Mouse (Mus musculus) ES-Bruce4 (cell line): ENCODE data around the gene Nelfb. TPM values are rescaled to one million over a fixed set of nuclear protein-coding genes. Genes with fewer than 3 reads are reported as not detected.

ENCODE experiments used
- H3K27ac ChIP-seq: 2 replicates; pipeline ENCODE4 v1.5.1; 2012; ENCODE audit warnings: low read length, inconsistent platforms; ENCODE audit not compliant: insufficient read depth
- H3K27me3 ChIP-seq: 2 replicates; pipeline ENCODE4 v1.6.1; 2012; ENCODE audit warnings: mild to moderate bottlenecking, low read length, inconsistent platforms; ENCODE audit not compliant: control insufficient read depth, poor library complexity, insufficient read depth, severe bottlenecking
- H3K36me3 ChIP-seq: 2 replicates; pipeline ENCODE4 v1.6.1; 2012; ENCODE audit warnings: inconsistent platforms, mild to moderate bottlenecking, low read length, moderate library complexity; ENCODE audit not compliant: control insufficient read depth, poor library complexity, insufficient read depth, severe bottlenecking
- H3K4me1 ChIP-seq: one replicate; pipeline ENCODE4 v1.8.1; 2011; ENCODE audit warnings: low read length; ENCODE audit not compliant: control insufficient read depth, insufficient read depth
- H3K4me3 ChIP-seq: 2 replicates; pipeline ENCODE4 v1.5.1; 2011; ENCODE audit warnings: low read depth, mild to moderate bottlenecking, low read length
- H3K9ac ChIP-seq: 2 replicates; pipeline ENCODE4 v1.6.1; 2012; ENCODE audit warnings: low read depth, mild to moderate bottlenecking, inconsistent platforms; ENCODE audit not compliant: poor library complexity, severe bottlenecking
- H3K9me3 ChIP-seq: replicated peaks from 2 replicates; pipeline ENCODE4 v1.6.1; 2012; ENCODE audit warnings: mild to moderate bottlenecking, low read length, inconsistent platforms; ENCODE audit not compliant: control insufficient read depth, poor library complexity, insufficient read depth, severe bottlenecking
- CTCF ChIP-seq: IDR thresholded peaks from one replicate; pipeline ENCODE4 v1.8.1; 2011; ENCODE audit warnings: low read depth, low read length
- EP300 ChIP-seq: IDR thresholded peaks from 2 replicates; pipeline ENCODE4 v1.6.1; 2011; ENCODE audit warnings: low read depth, low read length; ENCODE audit not compliant: insufficient read depth
- POLR2A ChIP-seq: IDR thresholded peaks from one replicate; pipeline ENCODE4 v1.8.1; 2011; ENCODE audit warnings: low read length; ENCODE audit not compliant: insufficient read depth
- polyA plus RNA-seq: library from polyadenylated mRNA; stranded (reverse); fragments of >200 nt; gene quantifications from 2 replicates; pipeline ENCODE4 v1.2.4, GENCODE M21; 2011; ENCODE audit warnings: low read depth; ENCODE audit not compliant: missing spikeins, insufficient read depth, insufficient read length

Gene Nelfb
- polyA plus RNA-seq, 1 experiment = 41.0 TPM

GRCm38 (mm10) chr2:25177685-25178084 lies 33.6 kb downstream of the Nelfb start:
- Histone ChIP-seq H3K36me3 (no peaks in the 10 kb centered on the region), H3K4me1 (peaks cover 2% of the 10 kb centered on the region), H3K27ac (no peak overlapping the region), H3K9ac (no peak overlapping the region), H3K9me3 (no peaks in the 10 kb centered on the region), H3K27me3 (no peaks in the 10 kb centered on the region), H3K4me3 (no peak overlapping the region)
- TF ChIP-seq POLR2A (no peak), EP300 (no peak), CTCF (no peak)

GRCm38 (mm10) chr2:25177076-25177475 lies 34.2 kb downstream of the Nelfb start:
- Histone ChIP-seq H3K4me1 (no peaks in the 10 kb centered on the region), H3K36me3 (no peaks in the 10 kb centered on the region), H3K27ac (no peak overlapping the region), H3K9ac (no peak overlapping the region), H3K4me3 (no peak overlapping the region), H3K27me3 (no peaks in the 10 kb centered on the region), H3K9me3 (no peaks in the 10 kb centered on the region)
- TF ChIP-seq POLR2A = no peak
- no peak for TF ChIP-seq CTCF
- TF ChIP-seq EP300 = no peak

- H3K4me3 ChIP-seq = no peak overlapping the region
- TF ChIP-seq EP300 (no peak), POLR2A (no peak), CTCF (no peak)
- no peak overlapping the region for H3K9ac ChIP-seq
- H3K36me3 ChIP-seq = no peaks in the 10 kb centered on the region
- H3K27ac ChIP-seq = no peak overlapping the region
- no peaks in the 10 kb centered on the region for H3K4me1 ChIP-seq
- H3K27me3 ChIP-seq = no peaks in the 10 kb centered on the region
- H3K9me3 ChIP-seq = no peaks in the 10 kb centered on the region
These were observed 34.7 kb downstream of the Nelfb start for GRCm38 (mm10) chr2:25176573-25176972.

- H3K36me3 ChIP-seq = no peaks in the 10 kb centered on the region
- H3K4me1 ChIP-seq = no peaks in the 10 kb centered on the region
- TF ChIP-seq EP300 = no peak
- no peak for TF ChIP-seq POLR2A
- TF ChIP-seq CTCF = no peak
- no peaks in the 10 kb centered on the region for H3K9me3 ChIP-seq
- no peak overlapping the region for H3K27ac ChIP-seq
- no peak overlapping the region for H3K9ac ChIP-seq
- H3K4me3 ChIP-seq = no peak overlapping the region
- no peaks in the 10 kb centered on the region for H3K27me3 ChIP-seq
These were observed 35.6 kb downstream of the Nelfb start for GRCm38 (mm10) chr2:25175690-25176078.

GRCm38 (mm10) chr2:25174866-25175689 lies 36.2 kb downstream of the Nelfb start:
- no peaks in the 10 kb centered on the region for H3K9me3 ChIP-seq
- H3K4me1 ChIP-seq = no peaks in the 10 kb centered on the region
- H3K4me3 ChIP-seq = no peak overlapping the region
- no peak overlapping the region for H3K9ac ChIP-seq
- H3K27ac ChIP-seq = no peak overlapping the region
- TF ChIP-seq CTCF (no peak), EP300 (no peak), POLR2A (no peak)
- no peaks in the 10 kb centered on the region for H3K27me3 ChIP-seq
- no peaks in the 10 kb centered on the region for H3K36me3 ChIP-seq

- Histone ChIP-seq H3K27ac (no peak overlapping the region), H3K27me3 (no peaks in the 10 kb centered on the region), H3K4me1 (no peaks in the 10 kb centered on the region), H3K9ac (no peak overlapping the region), H3K4me3 (no peak overlapping the region), H3K36me3 (no peaks in the 10 kb centered on the region), H3K9me3 (no peaks in the 10 kb centered on the region)
- TF ChIP-seq EP300 = no peak
- no peak for TF ChIP-seq POLR2A
- no peak for TF ChIP-seq CTCF
These were observed 37.5 kb downstream of the Nelfb start for GRCm38 (mm10) chr2:25173821-25174220.
